In genomic region chr11:82514526-82515144, GRCm38 (mm10) we compare ENCODE assay signal across 12 mouse cellular contexts.
A peak's percentile ranks its signal among the peaks of the same experiment; 100 is the strongest.
DNase-seq lines count a peak whose midpoint lies in the region; ATAC-seq lines count a peak whose summit lies in the region.
"Had no signal": no experiment of that assay in that cellular context is flagged by ENCODE, and none has a peak within 500 bp of the region (broad histone marks: within the 10 kb centered on the region; RNA-seq: fewer than 3 reads in every experiment).

No protein-coding gene starts in this region.

- ATAC-seq in cerebellum, adult (ENCODE audit: insufficient number of reproducible peaks, low FRiP score, low TSS enrichment): no peak
- no peak for ATAC-seq in midbrain, embryonic 15.5 days (replicated peaks)

- peaks cover 9% of the 10 kb centered on the region for H3K4me1 ChIP-seq in midbrain, embryonic 10.5 days
- H3K4me1 ChIP-seq in midbrain, embryonic 15.5 days: 0 out of 2 replicates have a peak, but pooled peaks cover 6% of the 10 kb centered on the region
- H3K4me1 ChIP-seq: embryonic facial prominence, embryonic 13.5 days; heart, embryonic 13.5 days; stomach, embryonic 15.5 days had no signal

- intact Hi-C loops in left cerebral cortex, postnatal 14 days (cut with DNase I): no loop called here

- H3K9ac ChIP-seq in midbrain, embryonic 15.5 days: no peak overlapping the region
- H3K9ac ChIP-seq: embryonic facial prominence, embryonic 13.5 days; heart, embryonic 13.5 days; limb, embryonic 12.5 days; stomach, embryonic 15.5 days had no signal

- H3K9me3 ChIP-seq in midbrain, embryonic 10.5 days (replicated peaks): no peaks in the 10 kb centered on the region
- no peaks in the 10 kb centered on the region for H3K9me3 ChIP-seq in midbrain, embryonic 15.5 days
- H3K9me3 ChIP-seq: embryonic facial prominence, embryonic 13.5 days; heart, embryonic 13.5 days; limb, embryonic 12.5 days; stomach, embryonic 15.5 days had no signal

- H3K27me3 ChIP-seq in midbrain, embryonic 10.5 days (ENCODE audit: low read depth, poor library complexity, severe bottlenecking): peaks cover 5% of the 10 kb centered on the region
- no peaks in the 10 kb centered on the region for H3K27me3 ChIP-seq in midbrain, embryonic 15.5 days (replicated peaks)
- H3K27me3 ChIP-seq: stomach, embryonic 15.5 days had no signal

- no peak overlapping the region for H3K4me3 ChIP-seq in midbrain, embryonic 10.5 days
- no peak overlapping the region for H3K4me3 ChIP-seq in midbrain, embryonic 15.5 days
- H3K4me3 ChIP-seq: embryonic facial prominence, embryonic 13.5 days; heart, embryonic 13.5 days; limb, embryonic 12.5 days; stomach, embryonic 15.5 days had no signal

- no peaks in the 10 kb centered on the region for H3K36me3 ChIP-seq in midbrain, embryonic 10.5 days
- H3K36me3 ChIP-seq in midbrain, embryonic 15.5 days (replicated peaks): no peaks in the 10 kb centered on the region
- H3K36me3 ChIP-seq: embryonic facial prominence, embryonic 13.5 days; heart, embryonic 13.5 days; limb, embryonic 12.5 days; stomach, embryonic 15.5 days had no signal

- H3K4me2 ChIP-seq in midbrain, embryonic 15.5 days: no peak overlapping the region
- H3K4me2 ChIP-seq: embryonic facial prominence, embryonic 13.5 days; heart, embryonic 13.5 days; limb, embryonic 12.5 days; stomach, embryonic 15.5 days had no signal

- H3K27ac ChIP-seq in midbrain, embryonic 10.5 days (replicated peaks): no peak overlapping the region
- H3K27ac ChIP-seq in midbrain, embryonic 15.5 days: no peak overlapping the region
- H3K27ac ChIP-seq: embryonic facial prominence, embryonic 13.5 days; heart, embryonic 13.5 days; limb, embryonic 12.5 days; stomach, embryonic 15.5 days had no signal

- 91% methylated on average over 4 of the region's 4 CpGs for WGBS in midbrain, embryonic 10.5 days
- 88% methylated on average over 4 of the region's 4 CpGs for WGBS in midbrain, embryonic 15.5 days

- DNase-seq in cerebellum, adult 18-20 months: peak; percentile 22 to 36
- peak; percentile 30 for DNase-seq in midbrain, embryonic 10.5 days (ENCODE audit: low spot score)
- peak; percentile 31 to 52 for DNase-seq in cerebellum, postnatal 25 days
- DNase-seq in mesoderm, embryonic 11.5 days (ENCODE audit: low read depth, low spot score): peak; percentile 80
- no peak for DNase-seq in B cell, adult 2 months
- DNase-seq in left cerebral cortex, postnatal 14 days (ENCODE audit: low spot score in 2 of 2): no peak

Comparison
In these comparisons a context has a peak if more than half of its experiments do, and no peak if none do; other contexts are left out.
1. DNase-seq: peak in cerebellum, adult 18-20 months (2 of 2), midbrain, embryonic 10.5 days (single experiment), cerebellum, postnatal 25 days (2 of 2) and mesoderm, embryonic 11.5 days (single experiment); none in B cell, adult 2 months (0 of 2) and left cerebral cortex, postnatal 14 days (0 of 2).